Mouse (Mus musculus) neutrophil, adult 83 days (primary cell): ENCODE results near the gene Otud7b. TPM values are rescaled to one million over a fixed set of nuclear protein-coding genes. Genes with fewer than 3 reads are reported as not detected.

Experiments used
- total RNA-seq, 2 experiments: library from RNA; stranded (reverse); gene quantifications; one replicate each; pipeline ENCODE4 v1.2.4; 2023

The Otud7b gene
- total RNA-seq, result 10 to 100 TPM; 15.9 to 17.8 TPM

GRCm38 (mm10) chr3:96104261-96105065 lies at the start of gene Otud7b:
TSS of gene Otud7b (plus strand) at chr3:96104527.

GRCm38 (mm10) chr3:96058231-96058896 lies 46.0 kb upstream of the Otud7b start, which contains the start of gene Vps45:
TSS of gene Vps45 (minus strand) at chr3:96058466.

GRCm38 (mm10) chr3:96161869-96162840 lies 57.8 kb downstream of the Otud7b start, which contains the start of gene Mtmr11:
TSS of gene Mtmr11 (plus strand) at chr3:96162004.

GRCm38 (mm10) chr3:96172197-96173178 lies 68.2 kb downstream of the Otud7b start, which contains the start of gene Sf3b4:
TSS of gene Sf3b4 (plus strand) at chr3:96172332.

GRCm38 (mm10) chr3:96180727-96181477 lies 76.6 kb downstream of the Otud7b start, which contains the start of gene Sv2a:
TSS of gene Sv2a (plus strand) at chr3:96181151.

Other genes with a start within 250 kb of the Otud7b start
- gene Prpf3, start 248.6 kb upstream of the Otud7b start, total RNA-seq, result 10 to 100 TPM; 33.6 to 33.7 TPM
- gene Mrps21, start 233.0 kb upstream of the Otud7b start, total RNA-seq, result 100 to 1,000 TPM; 115 to 123 TPM
- gene Ciart, start 222.3 kb upstream of the Otud7b start, total RNA-seq, result 10 to 100 TPM in 1 of 2 experiments, 1 to 10 TPM in 1; 9.0 to 13.0 TPM
- 10 to 100 TPM; 35.1 to 40.1 TPM for gene BC028528, start 212.5 kb upstream of the Otud7b start, total RNA-seq
- gene Aph1a, start 210.6 kb upstream of the Otud7b start, total RNA-seq, result 10 to 100 TPM; 58.8 to 65.3 TPM
- gene Car14, start 199.8 kb upstream of the Otud7b start, total RNA-seq, result not detected
- gene Anp32e, start 175.3 kb upstream of the Otud7b start, total RNA-seq, result 100 to 1,000 TPM in 1 of 2 experiments, 10 to 100 TPM in 1; 93.6 to 104 TPM
- 10 to 100 TPM; 51.4 to 57.8 TPM for gene Plekho1, start 108.5 kb upstream of the Otud7b start, total RNA-seq
- 10 to 100 TPM; 13.5 to 17.9 TPM for gene Vps45, start 46.1 kb upstream of the Otud7b start, total RNA-seq
- gene Mtmr11, start 57.5 kb downstream of the Otud7b start, total RNA-seq, result not detected
- gene Sf3b4, start 67.8 kb downstream of the Otud7b start, total RNA-seq, result 10 to 100 TPM; 39.0 to 40.5 TPM
- under 1 TPM; 0.42 to 0.75 TPM for gene Sv2a, start 76.6 kb downstream of the Otud7b start, total RNA-seq
- 10 to 100 TPM in 1 of 2 experiments, 1 to 10 TPM in 1; 5.7 to 11.1 TPM for gene Bola1, start 115.2 kb downstream of the Otud7b start, total RNA-seq
- gene Hist2h2ab, start 115.3 kb downstream of the Otud7b start, total RNA-seq, result 10 to 100 TPM; 20.9 to 23.1 TPM
- gene Hist2h2ac, start 116.4 kb downstream of the Otud7b start, total RNA-seq, result 100 to 1,000 TPM; 424 to 490 TPM
- gene Hist2h2be, start 116.6 kb downstream of the Otud7b start, total RNA-seq, result 1 to 10 TPM; 3.7 to 6.5 TPM
- 100 to 1,000 TPM; 496 to 503 TPM for gene Hist2h3c2, start 134.6 kb downstream of the Otud7b start, total RNA-seq
- gene Hist2h2aa2, start 135.7 kb downstream of the Otud7b start, total RNA-seq, result 1,000 to 10,000 TPM; 3,196 to 3,522 TPM
- gene Hist2h2aa1, start 141.0 kb downstream of the Otud7b start, total RNA-seq, result 10 to 100 TPM in 1 of 2 experiments, 1 to 10 TPM in 1; 6.3 to 13.0 TPM
- gene Hist2h3c1, start 142.2 kb downstream of the Otud7b start, total RNA-seq, result not detected
- 100 to 1,000 TPM; 251 to 296 TPM for gene Hist2h4, start 158.8 kb downstream of the Otud7b start, total RNA-seq
- gene Hist2h3b, start 164.1 kb downstream of the Otud7b start, total RNA-seq, result 1,000 to 10,000 TPM; 2,401 to 2,465 TPM
- 1,000 to 10,000 TPM; 1,933 to 2,040 TPM for gene Hist2h2bb, start 165.2 kb downstream of the Otud7b start, total RNA-seq
- gene Fcgr1, start 189.4 kb downstream of the Otud7b start, total RNA-seq, result 1 to 10 TPM; 3.4 to 4.2 TPM